Mouse (Mus musculus) lung, postnatal 36 days (tissue): ENCODE data around the gene Prdm11.

ENCODE experiments used
- DNase-seq: peaks from one replicate; pipeline ENCODE4 v3.0.0; 2022; ENCODE audit warnings: mixed read lengths

Prdm11 gene

GRCm38 (mm10) chr2:93011465-93011864, 34.5 kb downstream of the Prdm11 start:
- DNase-seq = no peak

- no peak for DNase-seq
Measured at GRCm38 (mm10) chr2:93007967-93008685, 37.8 kb downstream of the Prdm11 start.

- no peak for DNase-seq
Measured at GRCm38 (mm10) chr2:93005028-93005427, 40.9 kb downstream of the Prdm11 start.

- DNase-seq = no peak
Measured at GRCm38 (mm10) chr2:92991976-92992375, 54.0 kb downstream of the Prdm11 start.

- DNase-seq = no peak
Measured at GRCm38 (mm10) chr2:92989593-92989992, 56.4 kb downstream of the Prdm11 start.

GRCm38 (mm10) chr2:92987901-92988631, 57.9 kb downstream of the Prdm11 start:
- peak; percentile 95 for DNase-seq

GRCm38 (mm10) chr2:92987108-92987618, 58.8 kb downstream of the Prdm11 start:
- peak; percentile 57 for DNase-seq

GRCm38 (mm10) chr2:92985600-92985999, 60.4 kb downstream of the Prdm11 start:
- DNase-seq = no peak

GRCm38 (mm10) chr2:92985171-92985570, 60.8 kb downstream of the Prdm11 start:
- DNase-seq = no peak

- DNase-seq = no peak
Measured at GRCm38 (mm10) chr2:92984321-92985108, 61.5 kb downstream of the Prdm11 start.

GRCm38 (mm10) chr2:92983273-92983620, 62.7 kb downstream of the Prdm11 start:
- peak; percentile 74 for DNase-seq

GRCm38 (mm10) chr2:92982591-92983272, 63.2 kb downstream of the Prdm11 start:
- DNase-seq = peak; percentile 81

GRCm38 (mm10) chr2:92980165-92980564, 65.8 kb downstream of the Prdm11 start:
- peak; percentile 68 for DNase-seq

- peak; percentile 62 for DNase-seq
Measured at GRCm38 (mm10) chr2:92975031-92975790, 70.8 kb downstream of the Prdm11 start.

- no peak for DNase-seq
Measured at GRCm38 (mm10) chr2:92973646-92974045, 72.3 kb downstream of the Prdm11 start.

GRCm38 (mm10) chr2:92972071-92972470, 73.9 kb downstream of the Prdm11 start:
- DNase-seq = no peak

GRCm38 (mm10) chr2:92971536-92971935, 74.4 kb downstream of the Prdm11 start:
- DNase-seq = no peak

GRCm38 (mm10) chr2:92971069-92971468, 74.9 kb downstream of the Prdm11 start:
- no peak for DNase-seq

- DNase-seq = peak; percentile 66
Measured at GRCm38 (mm10) chr2:92967839-92968166, 78.2 kb downstream of the Prdm11 start.

GRCm38 (mm10) chr2:92967032-92967838, 78.7 kb downstream of the Prdm11 start:
- peak; percentile 63 for DNase-seq

GRCm38 (mm10) chr2:92966257-92966656, 79.7 kb downstream of the Prdm11 start:
- DNase-seq = peak; percentile 44
